Mouse (Mus musculus): ENCODE data around the gene Unc5c. TPM values are rescaled to one million over a fixed set of nuclear protein-coding genes. Genes with fewer than 3 reads are reported as not detected.

Gene Unc5c
- polyA plus RNA-seq, 1 experiment: 9.4 TPM

GRCm38 (mm10) chr3:141716371-141716770 is 251.4 kb downstream of the Unc5c start:
- Histone ChIP-seq H3K4me1 (ENCODE audit: control insufficient read depth, insufficient read depth, low read length) (no peaks in the 10 kb centered on the region), H3K4me3 (ENCODE audit: insufficient read depth, low read length) (no peak overlapping the region), H3K27ac (ENCODE audit: insufficient read depth, low read length) (no peak overlapping the region)
- TF ChIP-seq CTCF (IDR thresholded peaks at IDR 0.05; ENCODE audit: extremely low read depth, insufficient read depth, low read length) (no peak), POLR2A (IDR thresholded peaks at IDR 0.05; ENCODE audit: extremely low read depth, insufficient read depth, low read length) (no peak)

- Histone ChIP-seq H3K27ac (ENCODE audit: insufficient read depth, low read length) (no peak overlapping the region), H3K4me1 (ENCODE audit: control insufficient read depth, insufficient read depth, low read length) (no peaks in the 10 kb centered on the region), H3K4me3 (ENCODE audit: insufficient read depth, low read length) (no peak overlapping the region)
- TF ChIP-seq CTCF (IDR thresholded peaks at IDR 0.05; ENCODE audit: extremely low read depth, insufficient read depth, low read length) (no peak), POLR2A (IDR thresholded peaks at IDR 0.05; ENCODE audit: extremely low read depth, insufficient read depth, low read length) (no peak)
Observed at GRCm38 (mm10) chr3:141719050-141719449, 254.0 kb downstream of the Unc5c start.

GRCm38 (mm10) chr3:141724499-141724898 is 259.5 kb downstream of the Unc5c start:
- Histone ChIP-seq H3K27ac (ENCODE audit: insufficient read depth, low read length) (no peak overlapping the region), H3K4me1 (ENCODE audit: control insufficient read depth, insufficient read depth, low read length) (no peaks in the 10 kb centered on the region), H3K4me3 (ENCODE audit: insufficient read depth, low read length) (no peak overlapping the region)
- TF ChIP-seq CTCF (IDR thresholded peaks at IDR 0.05; ENCODE audit: extremely low read depth, insufficient read depth, low read length) (no peak), POLR2A (IDR thresholded peaks at IDR 0.05; ENCODE audit: extremely low read depth, insufficient read depth, low read length) (no peak)

GRCm38 (mm10) chr3:141725432-141725831 is 260.4 kb downstream of the Unc5c start:
- TF ChIP-seq POLR2A (IDR thresholded peaks at IDR 0.05; ENCODE audit: extremely low read depth, insufficient read depth, low read length) (no peak), CTCF (IDR thresholded peaks at IDR 0.05; ENCODE audit: extremely low read depth, insufficient read depth, low read length) (no peak)
- Histone ChIP-seq H3K4me1 (ENCODE audit: control insufficient read depth, insufficient read depth, low read length) (no peaks in the 10 kb centered on the region), H3K4me3 (ENCODE audit: insufficient read depth, low read length) (no peak overlapping the region), H3K27ac (ENCODE audit: insufficient read depth, low read length) (no peak overlapping the region)

- no peak overlapping the region for H3K4me3 ChIP-seq (ENCODE audit: insufficient read depth, low read length)
Observed at GRCm38 (mm10) chr3:141733844-141734243, 268.8 kb downstream of the Unc5c start.

GRCm38 (mm10) chr3:141735285-141735684 is 270.3 kb downstream of the Unc5c start:
- Histone ChIP-seq H3K4me3 (ENCODE audit: insufficient read depth, low read length) (no peak overlapping the region), H3K4me1 (ENCODE audit: control insufficient read depth, insufficient read depth, low read length) (no peaks in the 10 kb centered on the region), H3K27ac (ENCODE audit: insufficient read depth, low read length) (no peak overlapping the region)
- TF ChIP-seq POLR2A (IDR thresholded peaks at IDR 0.05; ENCODE audit: extremely low read depth, insufficient read depth, low read length): no peak
- TF ChIP-seq CTCF (IDR thresholded peaks at IDR 0.05; ENCODE audit: extremely low read depth, insufficient read depth, low read length): no peak

More at GRCm38 (mm10) chr3:141733844-141734243, 268.8 kb downstream of the Unc5c start:
- Histone ChIP-seq H3K27ac (ENCODE audit: insufficient read depth, low read length) (no peak overlapping the region), H3K4me1 (ENCODE audit: control insufficient read depth, insufficient read depth, low read length) (no peaks in the 10 kb centered on the region)
- TF ChIP-seq POLR2A (IDR thresholded peaks at IDR 0.05; ENCODE audit: extremely low read depth, insufficient read depth, low read length): no peak
- no peak for TF ChIP-seq CTCF (IDR thresholded peaks at IDR 0.05; ENCODE audit: extremely low read depth, insufficient read depth, low read length)

- Histone ChIP-seq H3K4me3 (ENCODE audit: insufficient read depth, low read length) (no peak overlapping the region), H3K4me1 (ENCODE audit: control insufficient read depth, insufficient read depth, low read length) (no peaks in the 10 kb centered on the region), H3K27ac (ENCODE audit: insufficient read depth, low read length) (no peak overlapping the region)
- TF ChIP-seq CTCF (IDR thresholded peaks at IDR 0.05; ENCODE audit: extremely low read depth, insufficient read depth, low read length) (no peak), POLR2A (IDR thresholded peaks at IDR 0.05; ENCODE audit: extremely low read depth, insufficient read depth, low read length) (no peak)
Observed at GRCm38 (mm10) chr3:141745322-141745721, 280.3 kb downstream of the Unc5c start.

- Histone ChIP-seq H3K4me3 (ENCODE audit: insufficient read depth, low read length) (no peak overlapping the region), H3K4me1 (ENCODE audit: control insufficient read depth, insufficient read depth, low read length) (no peaks in the 10 kb centered on the region), H3K27ac (ENCODE audit: insufficient read depth, low read length) (no peak overlapping the region)
- no peak for TF ChIP-seq CTCF (IDR thresholded peaks at IDR 0.05; ENCODE audit: extremely low read depth, insufficient read depth, low read length)
- no peak for TF ChIP-seq POLR2A (IDR thresholded peaks at IDR 0.05; ENCODE audit: extremely low read depth, insufficient read depth, low read length)
Observed at GRCm38 (mm10) chr3:141748694-141749381, 283.8 kb downstream of the Unc5c start.

- Histone ChIP-seq H3K4me3 (ENCODE audit: insufficient read depth, low read length) (no peak overlapping the region), H3K4me1 (ENCODE audit: control insufficient read depth, insufficient read depth, low read length) (no peaks in the 10 kb centered on the region), H3K27ac (ENCODE audit: insufficient read depth, low read length) (no peak overlapping the region)
- TF ChIP-seq CTCF (IDR thresholded peaks at IDR 0.05; ENCODE audit: extremely low read depth, insufficient read depth, low read length) (no peak), POLR2A (IDR thresholded peaks at IDR 0.05; ENCODE audit: extremely low read depth, insufficient read depth, low read length) (no peak)
Observed at GRCm38 (mm10) chr3:141752172-141752571, 287.2 kb downstream of the Unc5c start.

- Histone ChIP-seq H3K4me3 (ENCODE audit: insufficient read depth, low read length) (no peak overlapping the region), H3K4me1 (ENCODE audit: control insufficient read depth, insufficient read depth, low read length) (no peaks in the 10 kb centered on the region), H3K27ac (ENCODE audit: insufficient read depth, low read length) (no peak overlapping the region)
- TF ChIP-seq CTCF (IDR thresholded peaks at IDR 0.05; ENCODE audit: extremely low read depth, insufficient read depth, low read length) (no peak), POLR2A (IDR thresholded peaks at IDR 0.05; ENCODE audit: extremely low read depth, insufficient read depth, low read length) (no peak)
Observed at GRCm38 (mm10) chr3:141757259-141757658, 292.2 kb downstream of the Unc5c start.

All from cortical plate, adult 2 months (tissue).